Mouse (Mus musculus) liver, adult 2 months (tissue): ENCODE data around the gene Hes2. TPM values are rescaled to one million over a fixed set of nuclear protein-coding genes. Genes with fewer than 3 reads are reported as not detected.

Source experiments
- DNase-seq: peaks from one replicate; pipeline ENCODE4 v3.0.0-alpha.2; 2011; ENCODE audit warnings: low read depth, low spot score; ENCODE audit errors: extremely low read depth
- H3K27ac ChIP-seq: fragments of 200-500 bp; replicated peaks from 2 replicates; pipeline ENCODE4 v1.5.1; 2012; ENCODE audit warnings: low read depth, mild to moderate bottlenecking, control low read depth, inconsistent platforms, low read length; ENCODE audit not compliant: insufficient read depth
- H3K27me3 ChIP-seq: fragments of 200-500 bp; 2 replicates; pipeline ENCODE4 v1.6.1; 2012; ENCODE audit warnings: mild to moderate bottlenecking, moderate library complexity, low read length, inconsistent platforms; ENCODE audit not compliant: control insufficient read depth, insufficient read depth
- H3K36me3 ChIP-seq: fragments of 200-500 bp; 2 replicates; pipeline ENCODE4 v1.6.1; 2012; ENCODE audit warnings: low read length, inconsistent platforms; ENCODE audit not compliant: control insufficient read depth, insufficient read depth
- H3K4me1 ChIP-seq: fragments of 200-500 bp; 2 replicates; pipeline ENCODE4 v1.6.1; 2011; ENCODE audit warnings: low read length; ENCODE audit not compliant: control insufficient read depth, insufficient read depth
- H3K4me3 ChIP-seq: fragments of 200-500 bp; 2 replicates; pipeline ENCODE4 v1.5.1; 2011; ENCODE audit warnings: low read depth, mild to moderate bottlenecking, control low read depth, low read length, moderate library complexity; ENCODE audit not compliant: insufficient read depth
- H3K79me2 ChIP-seq: fragments of 200-500 bp; 2 replicates; pipeline ENCODE4 v1.6.1; 2012; ENCODE audit warnings: inconsistent platforms, mild to moderate bottlenecking, low read length, moderate library complexity; ENCODE audit not compliant: control insufficient read depth, insufficient read depth
- H3K9ac ChIP-seq: fragments of 200-500 bp; 2 replicates; pipeline ENCODE4 v1.6.1; 2012; ENCODE audit warnings: low read depth, mild to moderate bottlenecking, control low read depth, inconsistent platforms, low read length
- CTCF ChIP-seq: fragments of 200-500 bp; IDR thresholded peaks from 2 replicates; pipeline ENCODE4 v1.5.1; 2011; ENCODE audit warnings: low read depth, low read length, control low read depth
- POLR2A ChIP-seq: fragments of 200-500 bp; IDR thresholded peaks from 2 replicates; pipeline ENCODE4 v1.6.1; 2011; ENCODE audit warnings: low read length, control low read depth; ENCODE audit not compliant: insufficient read depth; ENCODE audit errors: extremely low read depth
- WGBS: fragments of 180-500 bp; shearing (Covaris S2); methylation state at CpG from one replicate; pipeline ENCODE4 v1.1.7; 2018; 5-methylcytosine and 5-hydroxymethylcytosine counted together
- polyA plus RNA-seq: library from polyadenylated mRNA; depleted of rRNA; stranded (reverse); fragments of >200 nt; gene quantifications from 2 replicates; pipeline ENCODE4 v1.2.3, GENCODE M21; 2012
- total RNA-seq: library from RNA; depleted of rRNA; stranded (reverse); fragments of >200 nt; gene quantifications from 2 replicates; pipeline ENCODE4 v1.2.3, GENCODE M21; 2014

The Hes2 gene
- total and polyA plus RNA-seq, 2 experiments = not detected

- 0 out of 2 replicates have a peak, but pooled peaks cover 1% of the 10 kb centered on the region for H3K4me1 ChIP-seq
- no peak for DNase-seq
- H3K79me2 ChIP-seq = no peaks in the 10 kb centered on the region
- 40% methylated on average over 4 of the region's 4 CpGs for WGBS
- no peak overlapping the region for H3K4me3 ChIP-seq
- H3K9ac ChIP-seq = no peak overlapping the region
- no peaks in the 10 kb centered on the region for H3K36me3 ChIP-seq
- TF ChIP-seq CTCF (no peak), POLR2A (no peak)
- peaks cover 13% of the 10 kb centered on the region for H3K27me3 ChIP-seq
- no peak overlapping the region for H3K27ac ChIP-seq
These were observed 2.1 kb downstream of the Hes2 start for GRCm38 (mm10) chr4:152160748-152161147.

GRCm38 (mm10) chr4:152161601-152162000 lies 2.9 kb downstream of the Hes2 start:
- 43% methylated on average over 6 of the region's 6 CpGs for WGBS
- DNase-seq = peak; percentile 23
- TF ChIP-seq POLR2A (no peak), CTCF (no peak)
- H3K9ac ChIP-seq = no peak overlapping the region
- H3K4me3 ChIP-seq = no peak overlapping the region
- no peak overlapping the region for H3K27ac ChIP-seq
- 0 out of 2 replicates have a peak, but pooled peaks cover 1% of the 10 kb centered on the region for H3K4me1 ChIP-seq
- peaks cover 13% of the 10 kb centered on the region for H3K27me3 ChIP-seq
- H3K79me2 ChIP-seq = no peaks in the 10 kb centered on the region
- no peaks in the 10 kb centered on the region for H3K36me3 ChIP-seq

GRCm38 (mm10) chr4:152162748-152163147 lies 4.1 kb downstream of the Hes2 start:
- TF ChIP-seq CTCF = no peak
- TF ChIP-seq POLR2A = no peak
- Histone ChIP-seq H3K4me3 (no peak overlapping the region), H3K9ac (no peak overlapping the region), H3K27ac (no peak overlapping the region), H3K36me3 (no peaks in the 10 kb centered on the region), H3K79me2 (no peaks in the 10 kb centered on the region), H3K27me3 (peaks cover 13% of the 10 kb centered on the region), H3K4me1 (0 out of 2 replicates have a peak, but pooled peaks cover 1% of the 10 kb centered on the region)
- no peak for DNase-seq
- WGBS = 83% methylated on average over 2 of the region's 2 CpGs

- H3K4me1 ChIP-seq = no peaks in the 10 kb centered on the region
- no peak for DNase-seq
- no peaks in the 10 kb centered on the region; the same call in 1 of the 2 replicates for H3K27me3 ChIP-seq
- no peak for TF ChIP-seq POLR2A
- TF ChIP-seq CTCF = peak; percentile 91
- no peak overlapping the region for H3K27ac ChIP-seq
- no peaks in the 10 kb centered on the region for H3K36me3 ChIP-seq
- H3K79me2 ChIP-seq = no peaks in the 10 kb centered on the region
- WGBS = 30% methylated on average over 22 of the region's 22 CpGs
- no peak overlapping the region for H3K4me3 ChIP-seq
- H3K9ac ChIP-seq = no peak overlapping the region
These were observed 6.6 kb downstream of the Hes2 start for GRCm38 (mm10) chr4:152165036-152165931.

- no peaks in the 10 kb centered on the region for H3K27me3 ChIP-seq
- WGBS = 45% methylated on average over 8 of the region's 8 CpGs
- no peak overlapping the region for H3K27ac ChIP-seq
- no peaks in the 10 kb centered on the region for H3K4me1 ChIP-seq
- no peak overlapping the region for H3K9ac ChIP-seq
- H3K36me3 ChIP-seq = no peaks in the 10 kb centered on the region
- TF ChIP-seq POLR2A (no peak), CTCF (no peak)
- H3K79me2 ChIP-seq = no peaks in the 10 kb centered on the region
- no peak for DNase-seq
- H3K4me3 ChIP-seq = no peak overlapping the region
These were observed 9.4 kb downstream of the Hes2 start for GRCm38 (mm10) chr4:152168052-152168451.

GRCm38 (mm10) chr4:152169103-152169502 lies 10.4 kb downstream of the Hes2 start:
- H3K27ac ChIP-seq = no peak overlapping the region
- WGBS = 83% methylated on average over 7 of the region's 7 CpGs
- H3K36me3 ChIP-seq = no peaks in the 10 kb centered on the region
- no peaks in the 10 kb centered on the region for H3K27me3 ChIP-seq
- no peaks in the 10 kb centered on the region for H3K4me1 ChIP-seq
- DNase-seq = no peak
- H3K79me2 ChIP-seq = no peaks in the 10 kb centered on the region
- H3K9ac ChIP-seq = no peak overlapping the region
- TF ChIP-seq POLR2A = no peak
- no peak for TF ChIP-seq CTCF
- H3K4me3 ChIP-seq = no peak overlapping the region
